Mouse (Mus musculus) fibroblast of lung, adult 2 months (primary cell): Measurements from ENCODE around the gene Tbc1d13.
A peak's percentile ranks its signal among the peaks of the same experiment; 100 is the strongest.
"Not testable (repeated sequence)": the region's sequence is repeated elsewhere in the genome, so short reads cannot be mapped to it uniquely, and the experiment has no call there.

Experiments
- DNase-seq: peaks from one replicate; pipeline ENCODE4 v3.0.0-alpha.2; 2011; ENCODE audit warnings: low read depth

Tbc1d13 gene

GRCm38 (mm10) chr2:30130156-30130555 lies 3.4 kb upstream of the Tbc1d13 start:
- no peak for DNase-seq

DNA sequence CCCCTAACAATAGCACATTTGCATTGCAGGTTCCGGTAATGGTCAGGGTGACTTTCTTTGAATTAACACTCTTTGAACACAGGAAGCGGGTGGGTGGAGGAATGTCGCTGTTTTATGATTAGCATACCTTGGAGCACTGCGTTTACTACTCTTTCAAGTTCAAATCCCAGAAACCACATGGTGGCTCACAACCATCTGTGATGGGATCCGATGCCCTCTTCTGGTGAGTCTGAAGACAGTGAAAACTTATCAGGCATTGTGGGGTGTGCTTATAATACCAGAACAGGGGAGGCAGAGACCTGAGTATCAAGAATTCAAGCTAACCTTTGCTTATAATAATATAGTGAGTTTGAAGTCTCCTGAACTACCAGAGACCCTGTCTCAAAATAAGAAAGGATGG lies 2.3 kb upstream of the Tbc1d13 start:
- DNase-seq = not testable (repeated sequence)

DNA sequence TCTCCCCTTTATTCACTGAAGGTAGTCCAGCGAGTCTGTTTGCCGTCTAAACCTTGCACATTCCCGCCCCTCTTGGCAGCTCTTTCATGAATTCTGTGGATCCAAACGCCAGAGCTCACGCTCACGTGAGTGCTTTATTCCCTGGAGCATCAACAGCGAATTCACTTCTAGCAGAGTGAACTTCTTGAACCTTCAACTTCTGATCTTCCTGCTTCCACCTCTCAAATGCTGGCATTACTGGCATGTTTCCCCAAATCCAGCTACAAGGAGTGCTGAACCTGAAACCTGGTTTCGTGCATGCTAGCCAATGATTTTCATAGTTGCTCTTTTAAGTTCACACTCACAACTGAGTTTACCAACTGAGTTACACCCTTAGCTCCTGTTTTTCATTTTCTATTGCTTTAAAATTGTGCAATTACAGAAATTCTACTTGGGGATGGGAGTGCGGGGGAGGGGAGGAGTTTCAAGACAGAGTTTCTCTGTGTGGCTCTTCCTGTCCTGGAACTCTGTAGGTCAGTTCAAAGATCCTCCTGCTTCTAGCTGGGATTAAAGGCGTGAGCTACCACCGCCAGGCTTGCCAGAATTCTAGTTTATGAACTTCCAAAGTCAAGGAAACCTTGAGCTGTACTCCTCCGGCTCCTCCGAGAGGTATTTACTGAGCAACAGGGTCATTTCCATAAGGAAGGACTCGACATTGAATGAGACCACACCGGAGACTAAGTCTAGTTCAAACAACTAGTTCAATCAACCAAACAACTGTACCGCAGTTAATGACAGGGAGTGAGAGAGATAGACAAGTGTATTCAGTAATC lies 539 bp upstream of the Tbc1d13 start:
- peak; percentile 61 for DNase-seq

GRCm38 (mm10) chr2:30134378-30134711 lies 799 bp downstream of the Tbc1d13 start:
- DNase-seq = no peak

GRCm38 (mm10) chr2:30134928-30135620 lies 1.5 kb downstream of the Tbc1d13 start:
- DNase-seq = no peak

DNA sequence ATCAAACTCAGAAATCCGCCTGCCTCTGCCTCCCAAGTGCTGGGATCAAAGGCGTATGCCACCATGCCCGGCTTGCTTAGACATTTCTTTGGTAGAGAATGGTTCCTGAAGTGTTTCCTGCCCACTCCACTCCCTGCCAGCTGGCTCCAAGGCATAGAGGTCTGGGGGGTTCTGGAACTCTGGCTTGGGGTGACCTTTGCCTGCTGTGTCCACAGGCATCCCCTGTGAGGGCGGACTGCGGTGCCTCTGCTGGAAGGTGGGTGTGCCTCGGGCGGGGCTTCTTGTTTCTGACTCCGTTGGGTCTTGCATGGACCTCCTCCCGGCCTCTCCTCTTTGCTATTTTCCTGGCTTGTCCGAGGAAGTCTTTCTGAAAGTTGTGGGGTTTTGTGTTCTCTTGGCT lies 2.9 kb downstream of the Tbc1d13 start:
- DNase-seq = no peak

GRCm38 (mm10) chr2:30140021-30140420 lies 6.5 kb downstream of the Tbc1d13 start:
- not testable (repeated sequence) for DNase-seq

DNA sequence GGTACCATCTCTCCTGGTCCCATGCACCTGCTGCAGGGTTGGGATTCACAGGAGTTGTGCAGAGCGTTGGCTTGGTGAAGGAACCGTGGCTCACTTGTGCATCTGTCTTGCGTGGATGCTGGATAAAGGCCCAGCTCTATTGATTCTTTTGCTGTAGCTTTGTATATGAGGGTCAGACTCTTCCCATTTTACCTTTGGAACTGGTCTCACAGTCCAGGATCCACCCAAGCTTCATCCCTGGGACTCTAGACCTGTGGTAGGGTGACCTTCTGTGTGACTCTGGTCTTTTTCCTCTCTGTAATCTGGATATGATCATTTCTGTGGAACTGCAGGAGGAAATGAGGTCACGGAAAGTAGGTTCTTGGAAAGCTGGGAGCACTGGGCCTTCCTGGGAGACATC lies 10.9 kb downstream of the Tbc1d13 start:
- no peak for DNase-seq

DNA sequence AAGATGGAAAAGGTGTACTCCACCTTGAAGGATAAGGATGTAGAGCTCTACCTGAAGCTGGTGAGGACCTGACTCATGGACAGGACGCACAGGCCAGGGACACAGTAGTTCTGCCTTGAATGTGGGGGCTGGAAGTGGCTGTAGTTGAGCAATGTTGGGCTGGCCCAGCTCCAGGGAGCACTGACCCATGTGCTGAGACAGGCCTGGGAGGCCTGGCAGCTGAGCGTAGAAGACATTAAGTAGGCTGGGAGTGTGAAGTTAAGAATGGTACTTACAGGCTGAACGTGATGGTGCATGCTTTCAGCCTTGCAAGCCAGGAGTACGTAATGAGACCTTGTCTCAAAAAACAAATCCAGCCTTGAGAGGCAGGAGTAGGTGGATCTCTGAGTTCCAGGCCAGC lies 13.9 kb downstream of the Tbc1d13 start:
- DNase-seq = no peak

- DNase-seq = no peak
These were observed 18.3 kb downstream of the Tbc1d13 start for GRCm38 (mm10) chr2:30151840-30152239.

- DNase-seq = no peak
These were observed 19.1 kb downstream of the Tbc1d13 start for GRCm38 (mm10) chr2:30152616-30153015.

DNA sequence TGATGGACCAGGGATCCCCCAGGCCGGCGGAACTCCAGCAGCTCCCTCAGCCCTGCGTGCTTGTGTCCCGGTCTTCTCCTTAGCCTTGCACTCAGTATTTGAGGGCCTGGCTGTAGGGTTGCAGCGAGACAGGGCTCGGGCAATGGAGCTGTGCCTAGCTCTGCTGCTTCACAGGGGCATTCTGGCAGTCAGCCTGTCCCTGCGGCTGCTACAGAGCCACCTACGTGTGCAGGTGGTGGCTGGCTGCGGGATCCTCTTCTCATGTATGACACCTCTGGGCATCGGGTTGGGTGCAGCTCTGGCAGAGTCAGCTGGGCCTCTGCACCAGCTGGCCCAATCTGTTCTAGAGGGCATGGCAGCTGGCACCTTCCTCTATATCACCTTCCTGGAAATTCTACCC lies 26.3 kb downstream of the Tbc1d13 start:
- DNase-seq = not testable (repeated sequence)

- no peak for DNase-seq
These were observed 28.3 kb downstream of the Tbc1d13 start for GRCm38 (mm10) chr2:30161809-30162208.

- no peak for DNase-seq
These were observed 30.9 kb downstream of the Tbc1d13 start for GRCm38 (mm10) chr2:30164340-30164932.

DNA sequence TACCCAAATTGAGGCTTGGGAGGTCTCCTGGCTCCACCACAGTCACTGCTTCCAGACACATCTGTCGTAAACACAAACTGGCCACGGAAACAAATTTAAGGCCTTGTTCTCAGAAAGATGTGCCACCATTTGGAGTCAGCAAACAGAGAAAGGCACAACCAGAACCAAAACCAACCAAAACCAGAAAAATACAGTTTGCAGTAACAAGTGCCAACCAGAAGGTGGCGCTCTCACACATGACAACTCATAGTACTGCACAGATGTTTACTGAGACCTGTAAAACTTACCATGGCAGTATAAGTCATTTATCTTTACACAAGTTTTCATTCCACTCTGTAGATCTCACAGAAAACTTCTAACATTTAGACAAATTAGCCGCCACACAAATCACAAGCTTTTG lies 33.1 kb downstream of the Tbc1d13 start:
- DNase-seq = no peak

DNA sequence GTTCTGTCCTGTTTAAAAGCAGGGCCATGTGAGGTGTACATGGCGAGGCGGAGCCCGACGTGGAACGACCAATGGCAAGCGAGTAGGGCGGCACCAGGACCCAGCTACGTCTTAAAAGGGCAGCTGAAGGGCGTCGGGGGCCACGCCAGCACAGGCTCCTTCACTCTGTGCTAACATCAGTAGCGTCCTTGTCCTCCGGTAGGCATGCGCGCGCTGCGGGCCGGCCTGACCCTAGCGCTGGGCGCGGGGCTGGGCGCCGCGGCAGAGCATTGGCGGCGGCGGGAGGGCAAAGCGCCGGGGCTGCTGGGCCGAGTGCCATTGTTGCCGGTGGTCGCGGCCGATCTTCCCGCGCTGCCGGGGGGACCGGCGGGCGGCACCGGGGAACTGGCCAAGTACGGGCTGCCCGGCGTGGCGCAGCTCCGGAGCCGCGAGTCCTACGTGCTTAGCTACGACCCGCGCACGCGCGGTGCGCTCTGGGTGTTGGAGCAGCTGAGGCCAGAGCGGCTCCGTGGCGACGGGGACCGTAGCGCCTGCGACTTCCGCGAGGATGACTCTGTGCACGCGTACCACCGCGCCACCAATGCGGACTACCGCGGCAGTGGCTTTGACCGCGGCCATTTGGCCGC lies 37.9 kb downstream of the Tbc1d13 start, which contains the start of gene Endog:
Gene Endog (plus strand): TSS at position 123 of the 626 bp plus-strand sequence.
- DNase-seq = no peak

- no peak for DNase-seq
These were observed 38.4 kb downstream of the Tbc1d13 start for GRCm38 (mm10) chr2:30171997-30172382.

- DNase-seq = no peak
These were observed 40.1 kb downstream of the Tbc1d13 start for GRCm38 (mm10) chr2:30173541-30174240.

GRCm38 (mm10) chr2:30175897-30176296 lies 42.4 kb downstream of the Tbc1d13 start:
- DNase-seq = no peak

DNA sequence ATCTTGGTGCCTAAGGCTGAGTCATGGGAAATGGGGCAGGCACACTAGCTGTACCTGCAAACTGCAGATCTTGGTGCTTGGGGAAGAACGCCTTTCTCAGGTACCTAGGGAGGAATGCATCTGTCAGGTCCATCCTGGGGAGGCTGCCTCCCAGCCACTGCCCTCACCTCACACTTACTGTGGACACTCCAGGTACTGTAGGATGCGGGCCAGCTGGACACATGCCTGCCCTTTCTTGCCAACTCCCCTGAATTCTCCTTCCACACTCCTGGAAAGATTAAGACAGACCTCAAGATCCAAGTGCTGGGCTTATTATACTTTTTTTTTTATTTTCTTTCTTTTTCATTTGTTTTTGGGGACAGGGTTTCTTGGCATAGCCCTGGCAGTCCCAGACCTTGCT lies 43.0 kb downstream of the Tbc1d13 start:
- DNase-seq = no peak

DNA sequence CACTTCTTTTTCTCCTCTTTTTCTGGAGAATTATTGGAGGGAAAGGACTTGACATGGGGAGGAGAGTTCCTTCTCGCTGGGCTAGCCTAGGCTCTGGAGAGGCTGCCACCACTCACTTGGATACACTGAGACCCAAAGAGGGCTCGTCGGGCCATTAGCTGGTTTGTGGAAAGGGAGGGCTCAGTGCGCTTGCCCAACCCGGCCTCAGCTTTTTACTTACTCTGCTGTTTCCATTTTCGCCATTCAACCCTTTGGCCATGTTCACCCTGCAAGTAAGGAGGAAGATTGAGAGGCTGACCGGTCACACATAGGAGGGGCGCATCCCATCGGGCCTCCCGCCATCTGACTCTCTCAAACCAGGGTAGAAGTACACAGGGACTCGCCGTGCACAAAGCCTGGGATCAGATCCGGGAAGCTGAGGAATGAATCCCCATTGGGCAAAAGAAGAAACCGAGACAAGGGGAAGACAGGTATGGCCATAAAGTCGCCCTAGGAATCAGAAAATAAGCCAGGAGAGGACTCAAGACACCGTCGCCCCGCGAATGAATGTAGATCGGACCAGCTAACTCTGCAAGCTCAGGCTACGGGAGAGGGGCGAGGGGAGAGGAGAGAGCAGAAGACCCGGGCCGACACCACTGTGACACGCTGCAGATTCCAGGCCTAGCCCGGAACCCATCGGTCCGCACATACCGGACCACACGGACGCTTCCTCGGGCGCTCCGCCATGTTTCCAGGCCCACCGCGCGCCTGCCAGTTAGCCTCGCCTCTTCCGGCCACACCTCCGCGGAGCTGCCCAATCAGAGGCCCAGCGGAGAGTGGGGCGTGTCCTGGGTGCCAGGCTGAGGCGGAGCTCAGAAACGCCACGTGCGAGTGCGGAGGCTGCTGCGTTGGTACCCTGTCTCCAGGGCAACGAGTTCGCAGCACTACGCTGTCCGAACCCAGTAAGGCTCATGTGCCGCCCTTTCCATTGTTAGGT lies 44.4 kb downstream of the Tbc1d13 start, which contains the start of gene Spout1:
Gene Spout1 (minus strand): TSS at position 760 of the 976 bp plus-strand sequence.
- DNase-seq = peak; percentile 87
